Mouse (Mus musculus): ENCODE measurements around the gene Gpx1.

DNA sequence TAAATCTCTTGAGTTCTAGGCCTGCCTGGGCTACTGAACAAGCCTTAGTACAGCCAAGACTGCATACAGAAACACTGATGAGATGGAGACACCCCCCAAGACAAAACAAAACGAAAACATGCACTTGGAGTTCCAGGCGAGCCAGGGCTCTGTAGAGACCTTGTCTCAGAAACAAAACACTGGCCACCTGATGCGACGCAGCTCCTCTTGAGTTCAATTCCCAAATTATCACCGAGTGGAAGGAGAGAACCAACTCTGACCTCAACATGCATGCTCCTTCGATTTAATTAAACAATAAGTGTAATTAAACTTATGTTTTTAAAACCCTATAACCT is 185 bp upstream of the Gpx1 start:
- TF ChIP-seq CTCF (IDR thresholded peaks at IDR 0.05; ENCODE audit: low read depth) (no peak), EP300 (IDR thresholded peaks at IDR 0.05; ENCODE audit: low read depth) (no peak)
